Mouse (Mus musculus) ES-Bruce4 (cell line): ENCODE measurements around the gene Pam.

Experiments used
- CTCF ChIP-seq: IDR thresholded peaks from one replicate; pipeline ENCODE4 v1.8.1; 2011; ENCODE audit warnings: low read depth, low read length
- EP300 ChIP-seq: IDR thresholded peaks from 2 replicates; pipeline ENCODE4 v1.6.1; 2011; ENCODE audit warnings: low read depth, low read length; ENCODE audit not compliant: insufficient read depth
- POLR2A ChIP-seq: IDR thresholded peaks from one replicate; pipeline ENCODE4 v1.8.1; 2011; ENCODE audit warnings: low read length; ENCODE audit not compliant: insufficient read depth

- TF ChIP-seq CTCF = no peak
- TF ChIP-seq POLR2A = no peak
- no peak for TF ChIP-seq EP300
Observed at GRCm38 (mm10) chr1:98078735-98079134, 16.7 kb downstream of the Pam start.
